Mouse (Mus musculus) MEL (cell line): ENCODE measurements around the gene Ppp6r3. TPM values are rescaled to one million over a fixed set of nuclear protein-coding genes. Genes with fewer than 3 reads are reported as not detected.

Experiments used
- DNase-seq: peaks from one replicate; pipeline ENCODE4 v3.0.0; 2011; ENCODE audit warnings: low read depth, low spot score
- H3K27ac ChIP-seq: 2 replicates; pipeline ENCODE4 v1.5.1; 2012; ENCODE audit warnings: low read depth, mild to moderate bottlenecking, control low read depth, low read length, moderate library complexity; ENCODE audit not compliant: control insufficient read depth
- H3K27me3 ChIP-seq, 2 experiments: fragments of 150-350 bp in 1 of 2; sonication (generic) in 1 of 2; 2 replicates each; pipeline ENCODE4 v1.6.1; 2012; ENCODE audit warnings: low read length in 2 of 2, mild to moderate bottlenecking in 2 of 2, improper control_type of control experiment in 1 of 2, moderate library complexity in 1 of 2; ENCODE audit not compliant: insufficient read depth in 2 of 2, control insufficient read depth in 1 of 2
- H3K36me3 ChIP-seq, 2 experiments: 2 replicates each; pipeline ENCODE4 v1.6.1; 2012 to 2014; ENCODE audit warnings: low read length in 2 of 2, improper control_type of control experiment in 1 of 2, inconsistent platforms in 1 of 2, mild to moderate bottlenecking in 1 of 2; ENCODE audit not compliant: insufficient read depth in 2 of 2, control insufficient read depth in 1 of 2
- H3K4me1 ChIP-seq, 2 experiments: fragments of 150-350 bp in 1 of 2; sonication (generic) in 1 of 2; 2 replicates each; pipeline ENCODE4 v1.6.1; 2012; ENCODE audit warnings: low read length in 2 of 2, improper control_type of control experiment in 1 of 2, mild to moderate bottlenecking in 1 of 2; ENCODE audit not compliant: insufficient read depth in 2 of 2, control insufficient read depth in 1 of 2
- H3K4me3 ChIP-seq, 2 experiments: fragments of 150-350 bp in 1 of 2; sonication (generic) in 1 of 2; 2 replicates each; pipeline ENCODE4 v1.5.1; 2012; ENCODE audit warnings: low read depth in 2 of 2, low read length in 2 of 2, mild to moderate bottlenecking in 2 of 2, moderate library complexity in 2 of 2, control low read depth in 1 of 2, improper control_type of control experiment in 1 of 2; ENCODE audit not compliant: control insufficient read depth in 1 of 2, insufficient read depth in 1 of 2
- H3K79me2 ChIP-seq: 2 replicates; pipeline ENCODE4 v1.6.1; 2012; ENCODE audit warnings: mild to moderate bottlenecking, low read length, moderate library complexity; ENCODE audit not compliant: control insufficient read depth, poor library complexity, insufficient read depth
- H3K9ac ChIP-seq: 2 replicates; pipeline ENCODE4 v1.6.1; 2012; ENCODE audit warnings: low read depth, mild to moderate bottlenecking, control low read depth, low read length, moderate library complexity; ENCODE audit not compliant: control insufficient read depth, poor library complexity, severe bottlenecking
- H3K9me3 ChIP-seq: fragments of 150-350 bp; sonication (generic); replicated peaks from 2 replicates; pipeline ENCODE4 v1.6.1; 2012; ENCODE audit warnings: mild to moderate bottlenecking, low read length, improper control_type of control experiment, moderate library complexity; ENCODE audit not compliant: insufficient read depth
- ETS1 ChIP-seq: IDR thresholded peaks from 2 replicates; pipeline ENCODE4 v1.6.1; 2012; ENCODE audit warnings: low read depth, mild to moderate bottlenecking, inconsistent platforms, low read length, improper control_type of control experiment, moderate library complexity
- GABPA ChIP-seq: IDR thresholded peaks from 2 replicates; pipeline ENCODE4 v1.6.1; 2012; ENCODE audit warnings: low read depth, mild to moderate bottlenecking, inconsistent platforms, low read length, improper control_type of control experiment, moderate library complexity
- GATA1 ChIP-seq: IDR thresholded peaks from 2 replicates; pipeline ENCODE4 v1.6.1; 2011; ENCODE audit warnings: low read depth, low read length, improper control_type of control experiment
- MAFK ChIP-seq: IDR thresholded peaks from 2 replicates; pipeline ENCODE4 v1.6.1; 2011; ENCODE audit warnings: low read depth, mild to moderate bottlenecking, low read length, improper control_type of control experiment, borderline replicate concordance
- MAZ ChIP-seq: IDR thresholded peaks from 2 replicates; pipeline ENCODE4 v1.6.1; 2012; ENCODE audit warnings: low read depth, mild to moderate bottlenecking, inconsistent platforms, low read length, improper control_type of control experiment
- MXI1 ChIP-seq: IDR thresholded peaks from 2 replicates; pipeline ENCODE4 v1.6.1; 2011; ENCODE audit warnings: mild to moderate bottlenecking, low read depth, low read length, improper control_type of control experiment
- MYB ChIP-seq: IDR thresholded peaks from 2 replicates; pipeline ENCODE4 v1.6.1; 2011; ENCODE audit warnings: mild to moderate bottlenecking, low read depth, low read length, improper control_type of control experiment
- POLR2AphosphoS5 ChIP-seq: IDR thresholded peaks from 2 replicates; pipeline ENCODE4 v1.6.1; 2012; ENCODE audit warnings: low read depth, borderline replicate concordance, mild to moderate bottlenecking, inconsistent platforms, low read length, moderate library complexity, mixed read lengths
- RCOR1 ChIP-seq: IDR thresholded peaks from 2 replicates; pipeline ENCODE4 v1.6.1; 2012; ENCODE audit warnings: low read depth, mild to moderate bottlenecking, inconsistent platforms, low read length, improper control_type of control experiment
- TBP ChIP-seq: IDR thresholded peaks from 2 replicates; pipeline ENCODE4 v1.8.0; 2011; ENCODE audit warnings: low read depth, low read length, improper control_type of control experiment
- TCF12 ChIP-seq: IDR thresholded peaks from 2 replicates; pipeline ENCODE4 v1.6.1; 2014; ENCODE audit warnings: low read depth, mild to moderate bottlenecking, inconsistent platforms, low read length, improper control_type of control experiment, moderate library complexity
- ZC3H11A ChIP-seq: IDR thresholded peaks from 2 replicates; pipeline ENCODE4 v1.6.1; 2012; ENCODE audit warnings: low read depth, mild to moderate bottlenecking, inconsistent platforms, low read length, improper control_type of control experiment
- ZKSCAN1 ChIP-seq: IDR thresholded peaks from 2 replicates; pipeline ENCODE4 v1.6.1; 2012; ENCODE audit warnings: low read depth, mild to moderate bottlenecking, inconsistent platforms, low read length, improper control_type of control experiment, moderate library complexity
- polyA plus RNA-seq, 2 experiments: library from polyadenylated mRNA; stranded (reverse) in 1 of 2; unstranded in 1 of 2; fragments of >175 nt in 1 of 2; fragments of >200 nt in 1 of 2; gene quantifications; 2 replicates each; pipeline versions ENCODE4 v1.2.1 to v1.2.4; 2012; ENCODE audit warnings: low replicate concordance in 2 of 2, low read depth in 1 of 2; ENCODE audit not compliant: insufficient read length in 2 of 2, insufficient read depth in 1 of 2, missing spikeins in 1 of 2
- total RNA-seq: library from RNA; depleted of rRNA; stranded (reverse); fragments of 300-350 nt; gene quantifications from 2 replicates; pipeline ENCODE4 v1.2.3, GENCODE M21; 2012

Ppp6r3 gene
- total and polyA plus RNA-seq, 3 experiments = 49.4 to 135 (median 70.0) TPM

DNA sequence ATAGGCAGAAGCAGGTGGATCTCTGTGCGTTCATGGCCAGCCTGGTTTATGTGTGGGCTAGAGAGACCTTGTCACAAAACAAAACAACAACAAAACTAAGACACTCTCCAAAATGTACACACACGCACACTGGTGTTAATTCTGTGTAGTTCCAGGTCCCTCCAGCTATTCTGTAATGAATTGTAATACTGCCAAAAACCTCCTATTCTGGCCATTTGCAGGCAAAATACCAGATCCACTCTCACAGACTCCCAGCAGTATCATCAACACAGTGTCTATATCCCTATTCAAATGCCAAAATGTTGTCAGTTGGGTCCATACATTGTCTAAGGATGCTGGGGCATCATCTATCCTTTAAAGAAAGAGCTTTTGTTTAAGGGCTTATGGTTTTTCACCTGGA is 30.6 kb downstream of the Ppp6r3 start:
- H3K4me1 ChIP-seq = no peaks in the 10 kb centered on the region
- peaks cover 29% of the 10 kb centered on the region for H3K79me2 ChIP-seq
- no peak overlapping the region for H3K9ac ChIP-seq
- no peak overlapping the region for H3K27ac ChIP-seq
- H3K4me3 ChIP-seq = no peak overlapping the region
- H3K27me3 ChIP-seq = no peaks in the 10 kb centered on the region
- TF ChIP-seq MXI1 (no peak), ZC3H11A (no peak), POLR2AphosphoS5 (no peak)
- H3K36me3 ChIP-seq = peaks cover 6 to 17% of the 10 kb centered on the region in 2 experiments
- no peak for DNase-seq
- H3K9me3 ChIP-seq = no peaks in the 10 kb centered on the region

DNA sequence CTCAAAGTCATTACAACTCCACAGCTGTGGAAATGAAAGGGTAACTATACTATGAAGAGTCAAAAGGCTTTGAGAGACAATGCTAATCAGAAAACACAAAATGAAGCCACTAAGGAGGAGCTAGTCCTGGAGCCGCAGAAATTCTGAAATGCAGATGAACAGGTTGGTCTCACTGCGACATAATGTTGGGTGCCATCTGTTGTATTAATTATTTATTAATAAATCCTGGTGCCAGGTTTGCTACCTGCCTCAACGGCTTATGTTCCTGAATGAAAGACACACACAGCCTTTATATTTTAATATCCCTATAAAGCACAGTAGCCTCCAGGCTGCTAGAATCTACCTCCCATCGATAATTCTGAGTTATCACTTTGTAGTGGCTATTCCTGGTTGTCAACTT is 33.0 kb downstream of the Ppp6r3 start:
- peaks cover 28% of the 10 kb centered on the region for H3K79me2 ChIP-seq
- H3K36me3 ChIP-seq = peaks cover 11 to 23% of the 10 kb centered on the region in 2 experiments
- no peaks in the 10 kb centered on the region for H3K9me3 ChIP-seq
- H3K27ac ChIP-seq = no peak overlapping the region
- H3K9ac ChIP-seq = no peak overlapping the region
- H3K27me3 ChIP-seq = no peaks in the 10 kb centered on the region
- TF ChIP-seq GABPA (no peak), ETS1 (no peak), MAFK (no peak), RCOR1 (no peak)
- no peaks in the 10 kb centered on the region for H3K4me1 ChIP-seq
- DNase-seq = no peak
- H3K4me3 ChIP-seq = no peak overlapping the region

DNA sequence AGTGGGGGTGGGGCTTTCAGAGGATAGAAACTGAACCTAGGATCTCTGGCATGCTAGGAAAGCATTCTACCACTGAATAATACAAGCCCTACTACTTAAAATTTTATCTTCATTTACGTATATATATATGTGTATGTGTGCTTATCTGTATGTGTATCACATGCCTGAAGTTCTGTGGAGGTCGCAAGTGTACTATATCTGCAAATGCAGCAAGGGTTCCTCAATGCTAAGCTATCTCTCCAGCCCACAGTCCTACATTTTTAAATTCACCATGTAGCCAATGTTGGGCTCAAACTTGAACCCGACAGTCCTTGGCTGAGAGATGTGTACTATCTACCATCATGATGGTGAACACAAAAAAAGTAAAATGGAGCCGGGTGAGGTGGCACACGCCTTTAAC is 34.6 kb downstream of the Ppp6r3 start:
- H3K4me1 ChIP-seq = no peaks in the 10 kb centered on the region
- TF ChIP-seq GATA1 = no peak
- TF ChIP-seq ETS1 = no peak
- no peak for TF ChIP-seq TBP
- no peak for TF ChIP-seq RCOR1
- TF ChIP-seq ZKSCAN1 = no peak
- no peak for TF ChIP-seq MAZ
- TF ChIP-seq MYB = no peak
- TF ChIP-seq TCF12 = no peak
- TF ChIP-seq MXI1 = no peak
- H3K79me2 ChIP-seq = peaks cover 22% of the 10 kb centered on the region
- H3K4me3 ChIP-seq = no peak overlapping the region
- no peaks in the 10 kb centered on the region for H3K9me3 ChIP-seq
- H3K9ac ChIP-seq = no peak overlapping the region
- H3K27ac ChIP-seq = no peak overlapping the region
- H3K27me3 ChIP-seq = no peaks in the 10 kb centered on the region
- H3K36me3 ChIP-seq = peaks cover 11 to 23% of the 10 kb centered on the region in 2 experiments
- DNase-seq = no peak
